Mouse (Mus musculus) midbrain, postnatal 0 days (tissue): ENCODE measurements around the gene Scn1b. TPM values are rescaled to one million over a fixed set of nuclear protein-coding genes. Genes with fewer than 3 reads are reported as not detected.

Experiments used
- ATAC-seq: fragments of 200-750 bp; cut with Nextera tagmentation; 2 replicates; pipeline ENCODE4 v1.8.0; 2017; ENCODE audit warnings: moderate number of reproducible peaks, mild to moderate bottlenecking, moderate TSS enrichment, moderate library complexity; ENCODE audit not compliant: low FRiP score
- DNase-seq: peaks from one replicate; pipeline ENCODE4 v3.0.0-alpha.2; 2015; ENCODE audit warnings: low spot score
- H3K27ac ChIP-seq: fragments of 300-500 bp; sonication (generic); 2 replicates; pipeline ENCODE4 v1.5.1; 2014; ENCODE audit warnings: low read depth, mild to moderate bottlenecking, low read length, mixed read lengths
- H3K27me3 ChIP-seq: fragments of 300-500 bp; sonication (generic); 2 replicates; pipeline ENCODE4 v1.6.1; 2014; ENCODE audit warnings: low read length, control low read depth, mixed read lengths; ENCODE audit not compliant: insufficient read depth
- H3K36me3 ChIP-seq: fragments of 300-500 bp; sonication (generic); 2 replicates; pipeline ENCODE4 v1.6.1; 2014; ENCODE audit warnings: low read length, control low read depth, mixed read lengths; ENCODE audit not compliant: insufficient read depth
- H3K4me1 ChIP-seq: fragments of 300-500 bp; sonication (generic); 2 replicates; pipeline ENCODE4 v1.6.1; 2014; ENCODE audit warnings: mild to moderate bottlenecking, control low read depth, antibody characterized with exemption, low read length, mixed read lengths; ENCODE audit not compliant: insufficient read depth
- H3K4me2 ChIP-seq: fragments of 300-500 bp; sonication (generic); 2 replicates; pipeline ENCODE4 v1.6.1; 2014; ENCODE audit warnings: low read depth, mild to moderate bottlenecking, low read length, mixed read lengths; ENCODE audit not compliant: poor library complexity, severe bottlenecking
- H3K4me3 ChIP-seq: fragments of 300-500 bp; sonication (generic); 2 replicates; pipeline ENCODE4 v1.5.1; 2014; ENCODE audit warnings: low read depth, mild to moderate bottlenecking, low read length, moderate library complexity
- H3K9ac ChIP-seq: fragments of 300-500 bp; sonication (generic); replicated peaks from 2 replicates; pipeline ENCODE4 v1.6.1; 2014; ENCODE audit warnings: mild to moderate bottlenecking, low read length, moderate library complexity, mixed read lengths; ENCODE audit not compliant: poor library complexity, severe bottlenecking
- H3K9me3 ChIP-seq: fragments of 300-500 bp; sonication (generic); 2 replicates; pipeline ENCODE4 v1.6.1; 2016; ENCODE audit warnings: low read length, control low read depth
- CTCF ChIP-seq: IDR thresholded peaks from 2 replicates; pipeline ENCODE4 v1.5.1; 2016; ENCODE audit warnings: antibody characterized with exemption, mild to moderate bottlenecking
- WGBS: fragments of 180-500 bp; shearing (Covaris S2); extraction: QIAGEN DNeasy Blood & Tissue Kit; methylation state at CpG from one replicate; pipeline ENCODE4 v1.1.7; 2014; 5-methylcytosine and 5-hydroxymethylcytosine counted together
- polyA plus RNA-seq: library from polyadenylated mRNA; unstranded; fragments of >200 nt; fragmentation: Nextera tagmentation; extraction: Ambion mirVana; gene quantifications from 2 replicates; pipeline ENCODE4 v1.2.1, GENCODE M21; 2015
- total RNA-seq: library from RNA; depleted of rRNA; stranded (reverse); fragments of >200 nt; gene quantifications from 2 replicates; pipeline ENCODE4 v1.2.3, GENCODE M21; 2014; rRNA removed

Gene Scn1b
- total RNA-seq, result 45.0 and 57.5 TPM in 2 replicates
- 32.3 and 35.8 TPM in 2 replicates for polyA plus RNA-seq

GRCm38 (mm10) chr7:31126851-31127724 is at the start of gene Scn1b:
Gene Scn1b (minus strand): TSS chr7:31127003.
- no peak for TF ChIP-seq CTCF
- H3K4me3 ChIP-seq, result peak within 1 kb of the TSS; percentile 68
- DNase-seq (peak; percentile 52), ATAC-seq (peak; percentile 57)
- H3K4me1 ChIP-seq, result peaks cover 3% of the 10 kb centered on the region; the same call in 1 of the 2 replicates
- H3K4me2 ChIP-seq, result peak within 1 kb of the TSS; percentile 92
- peak within 1 kb of the TSS; percentile 79 for H3K9ac ChIP-seq
- H3K27me3 ChIP-seq, result peaks cover 15% of the 10 kb centered on the region
- H3K27ac ChIP-seq, result peak within 1 kb of the TSS; percentile 70
- 2% methylated on average over 26 of the region's 60 CpGs for WGBS
- peaks cover 34% of the 10 kb centered on the region for H3K36me3 ChIP-seq
- H3K9me3 ChIP-seq, result no peaks in the 10 kb centered on the region

GRCm38 (mm10) chr7:31175096-31175495 is 48.3 kb upstream of the Scn1b start:
- WGBS, result 83% methylated on average over 3 of the region's 3 CpGs
- H3K36me3 ChIP-seq, result no peaks in the 10 kb centered on the region
- H3K9me3 ChIP-seq, result no peaks in the 10 kb centered on the region
- DNase-seq, result no peak
- no peak for ATAC-seq
- H3K27ac ChIP-seq, result no peak overlapping the region
- no peak overlapping the region for H3K9ac ChIP-seq
- H3K4me2 ChIP-seq, result no peak overlapping the region
- H3K4me1 ChIP-seq, result no peaks in the 10 kb centered on the region
- no peak overlapping the region for H3K4me3 ChIP-seq
- TF ChIP-seq CTCF, result no peak
- H3K27me3 ChIP-seq, result no peaks in the 10 kb centered on the region

- no peak overlapping the region for H3K27ac ChIP-seq
- ATAC-seq (no peak), DNase-seq (no peak)
- no peaks in the 10 kb centered on the region for H3K4me1 ChIP-seq
- no peak overlapping the region for H3K4me2 ChIP-seq
- 80% methylated on average over 8 of the region's 8 CpGs for WGBS
- H3K27me3 ChIP-seq, result no peaks in the 10 kb centered on the region
- H3K9me3 ChIP-seq, result no peaks in the 10 kb centered on the region
- no peak overlapping the region for H3K9ac ChIP-seq
- H3K4me3 ChIP-seq, result no peak overlapping the region
- no peaks in the 10 kb centered on the region for H3K36me3 ChIP-seq
- TF ChIP-seq CTCF, result no peak
Observed at GRCm38 (mm10) chr7:31174466-31174865, 47.7 kb upstream of the Scn1b start.

GRCm38 (mm10) chr7:31172238-31172637 is 45.4 kb upstream of the Scn1b start:
- H3K27ac ChIP-seq, result no peak overlapping the region
- no peak overlapping the region for H3K4me3 ChIP-seq
- TF ChIP-seq CTCF, result peak; percentile 61
- no peaks in the 10 kb centered on the region for H3K9me3 ChIP-seq
- 21% methylated on average over 2 of the region's 2 CpGs for WGBS
- H3K4me2 ChIP-seq, result no peak overlapping the region
- no peaks in the 10 kb centered on the region for H3K4me1 ChIP-seq
- H3K27me3 ChIP-seq, result no peaks in the 10 kb centered on the region
- no peaks in the 10 kb centered on the region for H3K36me3 ChIP-seq
- H3K9ac ChIP-seq, result no peak overlapping the region
- DNase-seq, result peak; percentile 30
- ATAC-seq, result no peak

- Histone ChIP-seq H3K27me3 (no peaks in the 10 kb centered on the region), H3K27ac (no peak overlapping the region), H3K9ac (no peak overlapping the region), H3K4me2 (no peak overlapping the region), H3K4me3 (no peak overlapping the region), H3K9me3 (no peaks in the 10 kb centered on the region), H3K4me1 (no peaks in the 10 kb centered on the region), H3K36me3 (no peaks in the 10 kb centered on the region)
- ATAC-seq, result no peak
- no peak for DNase-seq
- WGBS, result 90% methylated on average over 9 of the region's 9 CpGs
- TF ChIP-seq CTCF, result no peak
Observed at GRCm38 (mm10) chr7:31170520-31170919, 43.7 kb upstream of the Scn1b start.

- WGBS, result 65% methylated on average over 8 of the region's 8 CpGs
- no peak overlapping the region for H3K27ac ChIP-seq
- H3K36me3 ChIP-seq, result no peaks in the 10 kb centered on the region
- H3K27me3 ChIP-seq, result no peaks in the 10 kb centered on the region
- H3K9me3 ChIP-seq, result no peaks in the 10 kb centered on the region
- no peak for DNase-seq
- TF ChIP-seq CTCF, result no peak
- H3K9ac ChIP-seq, result no peak overlapping the region
- ATAC-seq, result no peak
- no peaks in the 10 kb centered on the region for H3K4me1 ChIP-seq
- H3K4me2 ChIP-seq, result no peak overlapping the region
- no peak overlapping the region for H3K4me3 ChIP-seq
Observed at GRCm38 (mm10) chr7:31168412-31168811, 41.6 kb upstream of the Scn1b start.
